Comparison of ENCODE assay signal across 13 mouse cellular contexts in genomic region chr10:90964511-90964910, GRCm38 (mm10).
DNase-seq lines count a peak whose midpoint lies in the region; ATAC-seq and TF ChIP-seq lines count a peak whose summit lies in the region.
"Had no signal": no experiment of that assay in that cellular context is flagged by ENCODE, and none has a peak within 500 bp of the region (broad histone marks: within the 10 kb centered on the region; RNA-seq: fewer than 3 reads in every experiment).

No protein-coding gene starts in this region.

- H3K4me1 ChIP-seq in kidney, postnatal 0 days (replicated peaks; ENCODE audit: insufficient read depth, low read length), result 0 out of 2 replicates have a peak, but pooled peaks cover 4% of the 10 kb centered on the region
- H3K4me1 ChIP-seq in midbrain, embryonic 12.5 days, result peaks cover 23% of the 10 kb centered on the region
- peaks cover 18% of the 10 kb centered on the region for H3K4me1 ChIP-seq in midbrain, embryonic 10.5 days
- H3K4me1 ChIP-seq in embryonic facial prominence, embryonic 13.5 days, result peaks cover 35% of the 10 kb centered on the region

- in situ Hi-C loops in Patski (cut with MboI; ENCODE audit: low pct_unique_long_range_greater_than_20kb), result no loop called here

- DNase-seq in kidney, postnatal 0 days (ENCODE audit: low spot score), result no peak
- no peak for DNase-seq in kidney, adult 8-10 months
- no peak for DNase-seq in midbrain, embryonic 10.5 days (ENCODE audit: low spot score)
- DNase-seq in Patski (ENCODE audit: low read depth, low spot score), result no peak
- DNase-seq in gastrocnemius, adult 18-20 months (ENCODE audit: low spot score), result no peak
- no peak for DNase-seq in T-cell, adult 2 months (ENCODE audit: low spot score)
- DNase-seq: adrenal gland, adult 8-10 months; cerebellum, postnatal 14 days; kidney, adult 9 months; layer of hippocampus, adult 9-11 months had no signal

- H3K27me3 ChIP-seq in kidney, postnatal 0 days (ENCODE audit: insufficient read depth, low read length), result peaks cover 9% of the 10 kb centered on the region
- H3K27me3 ChIP-seq in midbrain, embryonic 12.5 days, result peaks cover 34% of the 10 kb centered on the region
- H3K27me3 ChIP-seq in midbrain, embryonic 10.5 days (ENCODE audit: low read depth, poor library complexity, severe bottlenecking), result peaks cover 47% of the 10 kb centered on the region
- H3K27me3 ChIP-seq in Patski, result no peaks in the 10 kb centered on the region
- H3K27me3 ChIP-seq in embryonic facial prominence, embryonic 13.5 days, result peaks cover 41% of the 10 kb centered on the region

- no peaks in the 10 kb centered on the region for H3K9me3 ChIP-seq in kidney, postnatal 0 days (replicated peaks; ENCODE audit: low read length)
- H3K9me3 ChIP-seq in midbrain, embryonic 12.5 days, result no peaks in the 10 kb centered on the region
- H3K9me3 ChIP-seq in midbrain, embryonic 10.5 days (replicated peaks), result no peaks in the 10 kb centered on the region
- no peaks in the 10 kb centered on the region for H3K9me3 ChIP-seq in embryonic facial prominence, embryonic 13.5 days
- H3K9me3 ChIP-seq: hindbrain, embryonic 15.5 days had no signal

- TF ChIP-seq CTCF in kidney, postnatal 0 days (IDR thresholded peaks at IDR 0.05; ENCODE audit: low read depth), result no peak
- TF ChIP-seq CTCF in Patski (IDR thresholded peaks at IDR 0.05), result no peak

- no peaks in the 10 kb centered on the region for H3K36me3 ChIP-seq in kidney, postnatal 0 days (ENCODE audit: insufficient read depth, low read length)
- H3K36me3 ChIP-seq in midbrain, embryonic 12.5 days, result no peaks in the 10 kb centered on the region
- H3K36me3 ChIP-seq in midbrain, embryonic 10.5 days, result no peaks in the 10 kb centered on the region
- H3K36me3 ChIP-seq in embryonic facial prominence, embryonic 13.5 days, result no peaks in the 10 kb centered on the region

- no peak overlapping the region for H3K9ac ChIP-seq in kidney, postnatal 0 days (ENCODE audit: low read depth, low read length)
- H3K9ac ChIP-seq in midbrain, embryonic 12.5 days (replicated peaks), result no peak overlapping the region
- H3K9ac ChIP-seq in embryonic facial prominence, embryonic 13.5 days, result no peak overlapping the region
- H3K9ac ChIP-seq: hindbrain, embryonic 15.5 days had no signal

- no peak overlapping the region for H3K4me2 ChIP-seq in kidney, postnatal 0 days (ENCODE audit: low read length)
- H3K4me2 ChIP-seq in midbrain, embryonic 12.5 days (replicated peaks), result no peak overlapping the region
- H3K4me2 ChIP-seq in embryonic facial prominence, embryonic 13.5 days, result 0 out of 2 replicates have a peak overlapping the region, but pooled peaks have one; percentile 9
- H3K4me2 ChIP-seq: hindbrain, embryonic 15.5 days had no signal

- ATAC-seq in kidney, postnatal 0 days (replicated peaks; ENCODE audit: low FRiP score, low read depth), result peak; percentile 47; the same call in 1 of the 2 replicates
- peak; percentile 50; the same call in 1 of the 2 replicates for ATAC-seq in midbrain, embryonic 12.5 days (ENCODE audit: low FRiP score, low read depth)
- ATAC-seq in Patski, result peak; percentile 19
- no peak for ATAC-seq in embryonic facial prominence, embryonic 13.5 days (ENCODE audit: insufficient number of reproducible peaks, insufficient read depth, low FRiP score, low TSS enrichment, low read depth)

- POLR2A ChIA-PET in Patski (lab: Charles Lee), result no interaction called here

- WGBS in kidney, postnatal 0 days, result 25% methylated on average over 9 of the region's 9 CpGs
- 32% methylated on average over 9 of the region's 9 CpGs for WGBS in midbrain, embryonic 12.5 days
- WGBS in midbrain, embryonic 10.5 days, result 32% methylated on average over 9 of the region's 9 CpGs
- 27% methylated on average over 9 of the region's 9 CpGs for WGBS in embryonic facial prominence, embryonic 13.5 days

- CTCF ChIA-PET in Patski (lab: Charles Lee), result interaction anchor here (1.3 kb wide), 1 partner anchor 9 kb away, joined by 3 read pairs; no protein-coding TSS in a partner anchor

- no peak overlapping the region for H3K4me3 ChIP-seq in kidney, postnatal 0 days (replicated peaks; ENCODE audit: low read depth, low read length)
- H3K4me3 ChIP-seq in midbrain, embryonic 12.5 days, result no peak overlapping the region
- no peak overlapping the region for H3K4me3 ChIP-seq in midbrain, embryonic 10.5 days
- no peak overlapping the region for H3K4me3 ChIP-seq in embryonic facial prominence, embryonic 13.5 days
- H3K4me3 ChIP-seq: hindbrain, embryonic 15.5 days had no signal

- no peak overlapping the region for H3K27ac ChIP-seq in kidney, postnatal 0 days
- H3K27ac ChIP-seq in midbrain, embryonic 12.5 days (replicated peaks), result no peak overlapping the region
- no peak overlapping the region for H3K27ac ChIP-seq in midbrain, embryonic 10.5 days (replicated peaks)
- no peak overlapping the region for H3K27ac ChIP-seq in embryonic facial prominence, embryonic 13.5 days
- H3K27ac ChIP-seq: hindbrain, embryonic 15.5 days had no signal
